Mouse (Mus musculus) CH12.LX (cell line): Measurements from ENCODE around the gene Gipr. TPM values are rescaled to one million over a fixed set of nuclear protein-coding genes. Genes with fewer than 3 reads are reported as not detected.

Experiments used
- DNase-seq: peaks from one replicate; pipeline ENCODE4 v3.0.0-alpha.2; 2013; ENCODE audit errors: extremely low read depth
- H3K27ac ChIP-seq: 2 replicates; pipeline ENCODE4 v1.5.1; 2012; ENCODE audit warnings: low read depth, mild to moderate bottlenecking, control low read depth, moderate library complexity; ENCODE audit not compliant: insufficient read depth
- H3K27me3 ChIP-seq: replicated peaks from 2 replicates; pipeline ENCODE3; 2012; ENCODE audit warnings: inconsistent platforms
- H3K36me3 ChIP-seq, 2 experiments: replicated peaks in 1 of 2; 2 replicates each; pipeline versions ENCODE3 to v1.6.1; 2012; ENCODE audit warnings: inconsistent platforms in 1 of 2, low read length in 1 of 2, mild to moderate bottlenecking in 1 of 2, mixed read lengths in 1 of 2, moderate library complexity in 1 of 2; ENCODE audit not compliant: control insufficient read depth in 1 of 2, insufficient read depth in 1 of 2
- H3K4me1 ChIP-seq, 2 experiments: 2 replicates each; pipeline ENCODE4 v1.6.1; 2012; ENCODE audit warnings: inconsistent platforms in 1 of 2, moderate library complexity in 1 of 2; ENCODE audit not compliant: insufficient read depth in 2 of 2, control insufficient read depth in 1 of 2
- H3K4me2 ChIP-seq: 2 replicates; pipeline ENCODE4 v1.6.1; 2012; ENCODE audit warnings: low read depth, mild to moderate bottlenecking, control low read depth; ENCODE audit not compliant: poor library complexity, insufficient read depth, severe bottlenecking
- H3K4me3 ChIP-seq, 3 experiments: fragments of 150-350 bp in 1 of 3; sonication (generic) in 1 of 3; replicated peaks in 1 of 3; 2 replicates each; pipeline versions ENCODE3 to v1.5.1; 2011 to 2012; ENCODE audit warnings: low read depth in 2 of 3, low read length in 2 of 3, mild to moderate bottlenecking in 2 of 3, moderate library complexity in 2 of 3, control low read depth in 1 of 3, improper control_type of control experiment in 1 of 3, inconsistent platforms in 1 of 3, mixed read lengths in 1 of 3; ENCODE audit not compliant: poor library complexity in 1 of 3
- H3K79me2 ChIP-seq: replicated peaks from 2 replicates; pipeline ENCODE4 v1.6.1; 2012; ENCODE audit warnings: mild to moderate bottlenecking, moderate library complexity; ENCODE audit not compliant: control insufficient read depth, poor library complexity, insufficient read depth, severe bottlenecking; ENCODE audit errors: extremely low read depth
- H3K9ac ChIP-seq: 2 replicates; pipeline ENCODE4 v1.6.1; 2012; ENCODE audit warnings: low read depth, mild to moderate bottlenecking, control low read depth, moderate library complexity; ENCODE audit not compliant: insufficient read depth
- H3K9me3 ChIP-seq: replicated peaks from 2 replicates; pipeline ENCODE3; 2012; ENCODE audit warnings: low read length, inconsistent platforms, mixed read lengths
- BHLHE40 ChIP-seq: IDR thresholded peaks from 2 replicates; pipeline ENCODE4 v1.6.1; 2011; ENCODE audit warnings: mild to moderate bottlenecking, low read depth, low read length, improper control_type of control experiment
- CHD2 ChIP-seq: IDR thresholded peaks from 2 replicates; pipeline ENCODE4 v1.6.1; 2011; ENCODE audit warnings: low read length, improper control_type of control experiment
- CTCF ChIP-seq, 2 experiments: IDR thresholded peaks in 1 of 2; conservative IDR thresholded peaks in 1 of 2; 2 replicates each; pipeline ENCODE4 v1.5.1; 2011 to 2012; ENCODE audit warnings: low read depth in 2 of 2, low read length in 2 of 2, improper control_type of control experiment in 1 of 2, inconsistent platforms in 1 of 2, mild to moderate bottlenecking in 1 of 2, moderate library complexity in 1 of 2
- ELF1 ChIP-seq: IDR thresholded peaks from 2 replicates; pipeline ENCODE4 v1.6.1; 2014; ENCODE audit warnings: low read depth, mild to moderate bottlenecking, inconsistent platforms, low read length, improper control_type of control experiment
- ETS1 ChIP-seq: conservative IDR thresholded peaks from 2 replicates; pipeline ENCODE4 v1.6.1; 2012; ENCODE audit warnings: low read depth, mild to moderate bottlenecking, inconsistent platforms, low read length, improper control_type of control experiment, moderate library complexity
- GABPA ChIP-seq: IDR thresholded peaks from 2 replicates; pipeline ENCODE4 v1.6.1; 2012; ENCODE audit warnings: low read depth, low read length, improper control_type of control experiment, inconsistent platforms; ENCODE audit not compliant: insufficient replicate concordance
- HCFC1 ChIP-seq: IDR thresholded peaks from 2 replicates; pipeline ENCODE4 v1.6.1; 2012; ENCODE audit warnings: low read depth, mild to moderate bottlenecking, inconsistent platforms, low read length, improper control_type of control experiment
- JUN ChIP-seq: IDR thresholded peaks from 2 replicates; pipeline ENCODE4 v1.6.1; 2011; ENCODE audit warnings: low read depth, mild to moderate bottlenecking, low read length, improper control_type of control experiment, moderate library complexity; ENCODE audit not compliant: insufficient read depth
- JUND ChIP-seq: conservative IDR thresholded peaks from 2 replicates; pipeline ENCODE4 v1.6.1; 2011; ENCODE audit warnings: low read depth, low read length, improper control_type of control experiment
- MAFK ChIP-seq: IDR thresholded peaks from 2 replicates; pipeline ENCODE4 v1.6.1; 2011; ENCODE audit warnings: low read length, improper control_type of control experiment; ENCODE audit not compliant: insufficient replicate concordance
- MAX ChIP-seq: IDR thresholded peaks from 2 replicates; pipeline ENCODE4 v1.6.1; 2011; ENCODE audit warnings: low read length, improper control_type of control experiment
- MYC ChIP-seq: IDR thresholded peaks from 2 replicates; pipeline ENCODE4 v1.6.1; 2011; ENCODE audit warnings: low read depth, mild to moderate bottlenecking, improper control_type of control experiment, low read length
- POLR2A ChIP-seq: IDR thresholded peaks from 2 replicates; pipeline ENCODE4 v1.6.1; 2011; ENCODE audit warnings: low read depth, mild to moderate bottlenecking, improper control_type of control experiment, low read length
- RAD21 ChIP-seq: IDR thresholded peaks from 2 replicates; pipeline ENCODE4 v1.6.1; 2011; ENCODE audit warnings: low read depth, mild to moderate bottlenecking, low read length, improper control_type of control experiment, moderate library complexity
- RCOR1 ChIP-seq: conservative IDR thresholded peaks from 2 replicates; pipeline ENCODE4 v1.6.1; 2012; ENCODE audit warnings: low read depth, mild to moderate bottlenecking, inconsistent platforms, low read length, improper control_type of control experiment
- ZC3H11A ChIP-seq: IDR thresholded peaks from 2 replicates; pipeline ENCODE4 v1.6.1; 2012; ENCODE audit warnings: low read depth, mild to moderate bottlenecking, inconsistent platforms, low read length, improper control_type of control experiment
- ZKSCAN1 ChIP-seq: IDR thresholded peaks from 2 replicates; pipeline ENCODE4 v1.6.1; 2012; ENCODE audit warnings: low read depth, inconsistent platforms, low read length, improper control_type of control experiment, borderline replicate concordance
- ZMIZ1 ChIP-seq: IDR thresholded peaks from 2 replicates; pipeline ENCODE4 v1.6.1; 2012; ENCODE audit warnings: low read depth, mild to moderate bottlenecking, inconsistent platforms, low read length, improper control_type of control experiment
- dilution Hi-C: fragments of 300-500 bp; cut with MboI; formaldehyde crosslinking; loops from 2 replicates; pipeline ENCODE4 v1.14.3; 2020; ENCODE audit warnings: low sequenced_read_pairs; ENCODE audit not compliant: extremely low pct_unique_long_range_greater_than_20kb, extremely low pct_ligation_motif_present
- in situ Hi-C: fragments of 300-500 bp; cut with MboI; formaldehyde crosslinking; loops from 3 replicates; pipeline ENCODE4 v1.14.3; 2019; ENCODE audit warnings: low sequenced_read_pairs, low pct_ligation_motif_present, low pct_unique_long_range_greater_than_20kb, mixed read lengths
- polyA plus RNA-seq: library from polyadenylated mRNA; unstranded; fragments of >175 nt; gene quantifications from 2 replicates; pipeline ENCODE4 v1.2.1, GENCODE M21; 2012; ENCODE audit warnings: low read depth; ENCODE audit not compliant: insufficient read length
- total RNA-seq, 2 experiments: library from RNA; depleted of rRNA; stranded (reverse); fragments of 300-350 nt in 1 of 2; fragments of >200 nt in 1 of 2; gene quantifications; 2 replicates each; pipeline ENCODE4 v1.2.3; 2012 to 2014

The Gipr gene
- total and polyA plus RNA-seq, 3 experiments: 0.04 to 0.11 TPM; not detected in 1

- dilution Hi-C loops: no loop called here
- no peak overlapping the region for H3K9ac ChIP-seq
- no peak for DNase-seq
- H3K4me1 ChIP-seq: peaks cover 0 to 4% of the 10 kb centered on the region in 2 experiments; a peak in 1 of 4 replicates
- H3K9me3 ChIP-seq: peaks cover 15% of the 10 kb centered on the region
- H3K36me3 ChIP-seq: no peaks in the 10 kb centered on the region
- H3K79me2 ChIP-seq: no peaks in the 10 kb centered on the region
- H3K27ac ChIP-seq: no peak overlapping the region
- no peak overlapping the region for H3K4me3 ChIP-seq
- no peak overlapping the region for H3K4me2 ChIP-seq
- TF ChIP-seq BHLHE40: peak; percentile 77
- no peak for TF ChIP-seq RAD21
- no peak for TF ChIP-seq ELF1
- TF ChIP-seq, all 38 proteins: peak for 1
- in situ Hi-C loops: loop anchor here (10.0 kb wide), 1 partner anchor 190 kb away; the partner anchor contains the start of genes Cd3eap and Ppp1r13l
- peaks cover 51% of the 10 kb centered on the region for H3K27me3 ChIP-seq
Measured at GRCm38 (mm10) chr7:19164978-19165377, 949 bp downstream of the Gipr start.

- in situ Hi-C loops (loop anchor here (10.0 kb wide), 1 partner anchor 191 kb away; the partner anchor contains the start of genes Cd3eap and Ppp1r13l), dilution Hi-C loops (no loop called here)
- Histone ChIP-seq H3K9me3 (peaks cover 15% of the 10 kb centered on the region), H3K4me1 (peaks cover 0 to 4% of the 10 kb centered on the region in 2 experiments; a peak in 1 of 4 replicates), H3K4me3 (no peak overlapping the region), H3K4me2 (peak overlapping the region; percentile 5; the same call in 1 of the 2 replicates), H3K79me2 (no peaks in the 10 kb centered on the region), H3K9ac (no peak overlapping the region), H3K36me3 (peaks cover 0 to 4% of the 10 kb centered on the region in 2 experiments), H3K27me3 (peaks cover 43% of the 10 kb centered on the region), H3K27ac (no peak overlapping the region)
- no peak for TF ChIP-seq CTCF (conservative IDR thresholded peaks at IDR 0.05 in 1 of 2, IDR thresholded peaks at IDR 0.05 in 1 of 2; ENCODE audit: low read depth in 2 of 2, low read length in 2 of 2)
- no peak for TF ChIP-seq BHLHE40
- no peak for TF ChIP-seq MAX
- no peak for TF ChIP-seq CHD2
- no peak for TF ChIP-seq RCOR1
- TF ChIP-seq HCFC1: no peak
- TF ChIP-seq MYC: no peak
- no peak for TF ChIP-seq ZKSCAN1
- no peak for TF ChIP-seq POLR2A
- no peak for TF ChIP-seq ZMIZ1
- no peak for TF ChIP-seq GABPA
- TF ChIP-seq ZC3H11A: no peak
- no peak for TF ChIP-seq JUN
- TF ChIP-seq JUND: no peak
- no peak for TF ChIP-seq ETS1
- no peak for TF ChIP-seq MAFK
- TF ChIP-seq, all 38 proteins: peak for 0
- DNase-seq: no peak
Measured at GRCm38 (mm10) chr7:19164189-19164588, 1.7 kb downstream of the Gipr start.
